Mouse (Mus musculus) heart, adult 9 months (tissue): Measurements from ENCODE around the gene Irgq.

Experiments
- DNase-seq, 2 experiments: peaks; one replicate each; pipeline ENCODE4 v3.0.0; 2022; ENCODE audit warnings: low spot score in 2 of 2

Gene Irgq

GRCm38 (mm10) chr7:24546634-24547389 is 16.3 kb downstream of the Irgq start:
- DNase-seq: peak; percentile 99 to 100

- no peak for DNase-seq
Observed at GRCm38 (mm10) chr7:24547534-24548036, 17.1 kb downstream of the Irgq start.

GRCm38 (mm10) chr7:24551985-24552759 is 21.7 kb downstream of the Irgq start:
- DNase-seq: no peak

GRCm38 (mm10) chr7:24555786-24556185 is 25.3 kb downstream of the Irgq start:
- no peak for DNase-seq

- DNase-seq: no peak
Observed at GRCm38 (mm10) chr7:24561450-24561849, 31.0 kb downstream of the Irgq start.

- no peak for DNase-seq
Observed at GRCm38 (mm10) chr7:24563191-24563836, 32.8 kb downstream of the Irgq start.

GRCm38 (mm10) chr7:24563837-24564206 is 33.3 kb downstream of the Irgq start:
- no peak for DNase-seq

GRCm38 (mm10) chr7:24564607-24565265 is 34.2 kb downstream of the Irgq start:
- DNase-seq: peak; percentile 25 to 34

- DNase-seq: no peak
Observed at GRCm38 (mm10) chr7:24565627-24566026, 35.1 kb downstream of the Irgq start.

GRCm38 (mm10) chr7:24566206-24566605 is 35.7 kb downstream of the Irgq start:
- DNase-seq: no peak

GRCm38 (mm10) chr7:24568512-24568911 is 38.0 kb downstream of the Irgq start:
- DNase-seq: no peak

- DNase-seq: no peak
Observed at GRCm38 (mm10) chr7:24571071-24571470, 40.6 kb downstream of the Irgq start.

GRCm38 (mm10) chr7:24572455-24572854 is 42.0 kb downstream of the Irgq start:
- DNase-seq: no peak

- peak in 1 of 2 experiments; percentile 26 for DNase-seq
Observed at GRCm38 (mm10) chr7:24574224-24574796, 43.8 kb downstream of the Irgq start.

- DNase-seq: no peak
Observed at GRCm38 (mm10) chr7:24577811-24578210, 47.3 kb downstream of the Irgq start.

- DNase-seq: no peak
Observed at GRCm38 (mm10) chr7:24584876-24585275, 54.4 kb downstream of the Irgq start.

GRCm38 (mm10) chr7:24585995-24586394 is 55.5 kb downstream of the Irgq start:
- no peak for DNase-seq

- DNase-seq: no peak
Observed at GRCm38 (mm10) chr7:24586828-24587227, 56.3 kb downstream of the Irgq start.

- DNase-seq: no peak
Observed at GRCm38 (mm10) chr7:24587330-24588105, 57.0 kb downstream of the Irgq start, which contains the start of the genes Ethe1 and Zfp575. Gene Ethe1 (plus strand): TSS chr7:24587543. Gene Zfp575 (minus strand): TSS chr7:24587641.
